ENCODE assay signal across 12 mouse cellular contexts in genomic region chr1:131566056-131566455, GRCm38 (mm10). TPM values are rescaled to one million over a fixed set of nuclear protein-coding genes. Genes with fewer than 3 reads are reported as not detected.
DNase-seq lines count a peak whose midpoint lies in the region; ATAC-seq lines count a peak whose summit lies in the region.
"Not testable (repeated sequence)": the region's sequence is repeated elsewhere in the genome, so short reads cannot be mapped to it uniquely, and the experiment has no call there.
"Had no signal": no experiment of that assay in that cellular context is flagged by ENCODE, and none has a peak within 500 bp of the region (broad histone marks: within the 10 kb centered on the region; RNA-seq: fewer than 3 reads in every experiment).

No protein-coding gene starts in this region.

- H3K4me1 ChIP-seq in liver, embryonic 15.5 days (replicated peaks); midbrain, embryonic 12.5 days: not testable (repeated sequence)

- not testable (repeated sequence) for H3K36me3 ChIP-seq in liver, embryonic 15.5 days (replicated peaks); midbrain, embryonic 12.5 days; splenic B cell, adult 2 months (ENCODE audit: control insufficient read depth, insufficient read depth, low read length, poor library complexity, severe bottlenecking)

- H3K4me3 ChIP-seq in liver, embryonic 15.5 days (replicated peaks); midbrain, embryonic 12.5 days: not testable (repeated sequence)

- not testable (repeated sequence) for H3K27me3 ChIP-seq in liver, embryonic 15.5 days; midbrain, embryonic 12.5 days; splenic B cell, adult 2 months (ENCODE audit: control insufficient read depth, insufficient read depth, low read length, poor library complexity, severe bottlenecking)

- not testable (repeated sequence) for H3K9me3 ChIP-seq in liver, embryonic 15.5 days (replicated peaks); midbrain, embryonic 12.5 days

- DNase-seq in B cell, adult 2 months, result peak; percentile 49 to 58
- peak; percentile 39 for DNase-seq in WW6 (ENCODE audit: low read depth, low spot score)
- DNase-seq in induced T-regulatory cell, adult 2 months (ENCODE audit: low read depth), result peak; percentile 41
- DNase-seq in splenic B cell, adult 2 months (ENCODE audit: low read depth, low spot score), result peak; percentile 33

- WGBS in liver, embryonic 15.5 days (ENCODE audit: insufficient replicate concordance), result 20% methylated on average over 11 of the region's 11 CpGs
- 32% methylated on average over 11 of the region's 11 CpGs for WGBS in midbrain, embryonic 12.5 days

- not testable (repeated sequence) for H3K9ac ChIP-seq in liver, embryonic 15.5 days; midbrain, embryonic 12.5 days (replicated peaks)

- H3K4me2 ChIP-seq in liver, embryonic 15.5 days, result peak overlapping the region; percentile 43
- H3K4me2 ChIP-seq in midbrain, embryonic 12.5 days (replicated peaks), result 0 out of 2 replicates have a peak overlapping the region, but pooled peaks have one; percentile 5

- ATAC-seq in common myeloid progenitor, adult 5-6 weeks (replicated peaks; ENCODE audit: low read depth, poor library complexity, severe bottlenecking), result peak; percentile 78
- ATAC-seq in granulocyte monocyte progenitor cell, adult 5-6 weeks (replicated peaks; ENCODE audit: poor library complexity, severe bottlenecking), result peak; percentile 86
- peak; percentile 44 for ATAC-seq in liver, embryonic 15.5 days (ENCODE audit: insufficient read depth)
- not testable (repeated sequence) for ATAC-seq in midbrain, embryonic 12.5 days (ENCODE audit: low FRiP score, low read depth)

- not testable (repeated sequence) for H3K27ac ChIP-seq in liver, embryonic 15.5 days (replicated peaks); midbrain, embryonic 12.5 days (replicated peaks)

RNA-seq across cellular contexts. Expression of gene Avpr1b, which starts 33.0 kb away (rescaled TPM):
- total RNA-seq in common myeloid progenitor, adult 5-6 weeks (2017), result not detected in 2 replicates
- not detected in 2 replicates for total RNA-seq in granulocyte monocyte progenitor cell, adult 5-6 weeks (2014; fragmentation: Nextera tagmentation)
- total RNA-seq in granulocyte monocyte progenitor cell, adult 5-6 weeks (2017), result not detected in 2 replicates
- polyA plus RNA-seq in liver, embryonic 15.5 days (2015; fragmentation: Nextera tagmentation; extraction: Ambion mirVana), result not detected in 2 replicates
- not detected in 2 replicates for polyA plus RNA-seq in midbrain, embryonic 12.5 days (2016; fragmentation: Nextera tagmentation; extraction: Ambion mirVana)
- total RNA-seq: heart, postnatal 25 days had no signal
- polyA plus RNA-seq: C2C12; embryonic facial prominence, embryonic 15.5 days; kidney, embryonic 16.5 days had no signal

RNA-seq across cellular contexts. Expression of gene Fam72a, which starts 38.4 kb away (rescaled TPM):
- 3.3 and 5.8 TPM in 2 replicates for total RNA-seq in common myeloid progenitor, adult 5-6 weeks (2017)
- total RNA-seq in granulocyte monocyte progenitor cell, adult 5-6 weeks (2014; fragmentation: Nextera tagmentation), result 3.0 and 8.1 TPM in 2 replicates
- 5.0 and 5.7 TPM in 2 replicates for total RNA-seq in granulocyte monocyte progenitor cell, adult 5-6 weeks (2017)
- 1.3 and 1.5 TPM in 2 replicates for polyA plus RNA-seq in liver, embryonic 15.5 days (2015; fragmentation: Nextera tagmentation; extraction: Ambion mirVana)
- polyA plus RNA-seq in midbrain, embryonic 12.5 days (2016; fragmentation: Nextera tagmentation; extraction: Ambion mirVana), result 4.1 TPM in 2 replicates

RNA-seq across cellular contexts. Expression of gene Srgap2, which starts 38.9 kb away (rescaled TPM):
- total RNA-seq in common myeloid progenitor, adult 5-6 weeks (2017), result 11.4 and 14.6 TPM in 2 replicates
- total RNA-seq in granulocyte monocyte progenitor cell, adult 5-6 weeks (2014; fragmentation: Nextera tagmentation), result 36.0 and 61.0 TPM in 2 replicates
- total RNA-seq in granulocyte monocyte progenitor cell, adult 5-6 weeks (2017), result 14.3 and 16.5 TPM in 2 replicates
- 3.8 and 4.3 TPM in 2 replicates for polyA plus RNA-seq in liver, embryonic 15.5 days (2015; fragmentation: Nextera tagmentation; extraction: Ambion mirVana)
- 18.9 and 19.9 TPM in 2 replicates for polyA plus RNA-seq in midbrain, embryonic 12.5 days (2016; fragmentation: Nextera tagmentation; extraction: Ambion mirVana)
